Mouse (Mus musculus) CH12.LX (cell line): ENCODE measurements around the gene Tspear. TPM values are rescaled to one million over a fixed set of nuclear protein-coding genes. Genes with fewer than 3 reads are reported as not detected.

Source experiments
- DNase-seq: peaks from one replicate; pipeline ENCODE4 v3.0.0-alpha.2; 2013; ENCODE audit errors: extremely low read depth
- H3K27ac ChIP-seq: 2 replicates; pipeline ENCODE4 v1.5.1; 2012; ENCODE audit warnings: low read depth, mild to moderate bottlenecking, control low read depth, moderate library complexity; ENCODE audit not compliant: insufficient read depth
- H3K27me3 ChIP-seq: replicated peaks from 2 replicates; pipeline ENCODE3; 2012; ENCODE audit warnings: inconsistent platforms
- H3K36me3 ChIP-seq, 2 experiments: replicated peaks in 1 of 2; 2 replicates each; pipeline versions ENCODE3 to v1.6.1; 2012; ENCODE audit warnings: inconsistent platforms in 1 of 2, low read length in 1 of 2, mild to moderate bottlenecking in 1 of 2, mixed read lengths in 1 of 2, moderate library complexity in 1 of 2; ENCODE audit not compliant: control insufficient read depth in 1 of 2, insufficient read depth in 1 of 2
- H3K4me1 ChIP-seq, 2 experiments: 2 replicates each; pipeline ENCODE4 v1.6.1; 2012; ENCODE audit warnings: inconsistent platforms in 1 of 2, moderate library complexity in 1 of 2; ENCODE audit not compliant: insufficient read depth in 2 of 2, control insufficient read depth in 1 of 2
- H3K4me2 ChIP-seq: 2 replicates; pipeline ENCODE4 v1.6.1; 2012; ENCODE audit warnings: low read depth, mild to moderate bottlenecking, control low read depth; ENCODE audit not compliant: poor library complexity, insufficient read depth, severe bottlenecking
- H3K4me3 ChIP-seq, 3 experiments: fragments of 150-350 bp in 1 of 3; sonication (generic) in 1 of 3; replicated peaks in 1 of 3; 2 replicates each; pipeline versions ENCODE3 to v1.5.1; 2011 to 2012; ENCODE audit warnings: low read depth in 2 of 3, low read length in 2 of 3, mild to moderate bottlenecking in 2 of 3, moderate library complexity in 2 of 3, control low read depth in 1 of 3, improper control_type of control experiment in 1 of 3, inconsistent platforms in 1 of 3, mixed read lengths in 1 of 3; ENCODE audit not compliant: poor library complexity in 1 of 3
- H3K79me2 ChIP-seq: replicated peaks from 2 replicates; pipeline ENCODE4 v1.6.1; 2012; ENCODE audit warnings: mild to moderate bottlenecking, moderate library complexity; ENCODE audit not compliant: control insufficient read depth, poor library complexity, insufficient read depth, severe bottlenecking; ENCODE audit errors: extremely low read depth
- H3K9ac ChIP-seq: 2 replicates; pipeline ENCODE4 v1.6.1; 2012; ENCODE audit warnings: low read depth, mild to moderate bottlenecking, control low read depth, moderate library complexity; ENCODE audit not compliant: insufficient read depth
- H3K9me3 ChIP-seq: replicated peaks from 2 replicates; pipeline ENCODE3; 2012; ENCODE audit warnings: low read length, inconsistent platforms, mixed read lengths
- BHLHE40 ChIP-seq: IDR thresholded peaks from 2 replicates; pipeline ENCODE4 v1.6.1; 2011; ENCODE audit warnings: mild to moderate bottlenecking, low read depth, low read length, improper control_type of control experiment
- CHD1 ChIP-seq: IDR thresholded peaks from 2 replicates; pipeline ENCODE4 v1.6.1; 2012; ENCODE audit warnings: low read depth, low read length, improper control_type of control experiment, inconsistent platforms
- CTCF ChIP-seq, 2 experiments: IDR thresholded peaks in 1 of 2; conservative IDR thresholded peaks in 1 of 2; 2 replicates each; pipeline ENCODE4 v1.5.1; 2011 to 2012; ENCODE audit warnings: low read depth in 2 of 2, low read length in 2 of 2, improper control_type of control experiment in 1 of 2, inconsistent platforms in 1 of 2, mild to moderate bottlenecking in 1 of 2, moderate library complexity in 1 of 2
- E2F4 ChIP-seq: IDR thresholded peaks from 2 replicates; pipeline ENCODE4 v1.6.1; 2011; ENCODE audit warnings: low read depth, low read length, improper control_type of control experiment; ENCODE audit not compliant: insufficient replicate concordance
- ELF1 ChIP-seq: IDR thresholded peaks from 2 replicates; pipeline ENCODE4 v1.6.1; 2014; ENCODE audit warnings: low read depth, mild to moderate bottlenecking, inconsistent platforms, low read length, improper control_type of control experiment
- EP300 ChIP-seq: IDR thresholded peaks from 2 replicates; pipeline ENCODE4 v1.6.1; 2011; ENCODE audit warnings: low read length, improper control_type of control experiment
- ETS1 ChIP-seq: conservative IDR thresholded peaks from 2 replicates; pipeline ENCODE4 v1.6.1; 2012; ENCODE audit warnings: low read depth, mild to moderate bottlenecking, inconsistent platforms, low read length, improper control_type of control experiment, moderate library complexity
- GABPA ChIP-seq: IDR thresholded peaks from 2 replicates; pipeline ENCODE4 v1.6.1; 2012; ENCODE audit warnings: low read depth, low read length, improper control_type of control experiment, inconsistent platforms; ENCODE audit not compliant: insufficient replicate concordance
- HCFC1 ChIP-seq: IDR thresholded peaks from 2 replicates; pipeline ENCODE4 v1.6.1; 2012; ENCODE audit warnings: low read depth, mild to moderate bottlenecking, inconsistent platforms, low read length, improper control_type of control experiment
- JUND ChIP-seq: conservative IDR thresholded peaks from 2 replicates; pipeline ENCODE4 v1.6.1; 2011; ENCODE audit warnings: low read depth, low read length, improper control_type of control experiment
- KAT2A ChIP-seq: IDR thresholded peaks from 2 replicates; pipeline ENCODE4 v1.6.1; 2012; ENCODE audit warnings: low read length, improper control_type of control experiment, inconsistent platforms; ENCODE audit not compliant: insufficient replicate concordance
- MAX ChIP-seq: IDR thresholded peaks from 2 replicates; pipeline ENCODE4 v1.6.1; 2011; ENCODE audit warnings: low read length, improper control_type of control experiment
- MXI1 ChIP-seq: IDR thresholded peaks from 2 replicates; pipeline ENCODE4 v1.6.1; 2011; ENCODE audit warnings: mild to moderate bottlenecking, low read depth, low read length, improper control_type of control experiment
- MYC ChIP-seq: IDR thresholded peaks from 2 replicates; pipeline ENCODE4 v1.6.1; 2011; ENCODE audit warnings: low read depth, mild to moderate bottlenecking, improper control_type of control experiment, low read length
- NRF1 ChIP-seq: IDR thresholded peaks from 2 replicates; pipeline ENCODE4 v1.6.1; 2014; ENCODE audit warnings: low read depth, mild to moderate bottlenecking, inconsistent platforms, low read length, improper control_type of control experiment, moderate library complexity
- PAX5 ChIP-seq: IDR thresholded peaks from 2 replicates; pipeline ENCODE4 v1.6.1; 2012; ENCODE audit warnings: low read length, inconsistent platforms, mixed read lengths
- POLR2A ChIP-seq: IDR thresholded peaks from 2 replicates; pipeline ENCODE4 v1.6.1; 2011; ENCODE audit warnings: low read depth, mild to moderate bottlenecking, improper control_type of control experiment, low read length
- POLR2AphosphoS2 ChIP-seq: IDR thresholded peaks from 2 replicates; pipeline ENCODE4 v1.6.1; 2011; ENCODE audit warnings: low read depth, low read length, improper control_type of control experiment
- RAD21 ChIP-seq: IDR thresholded peaks from 2 replicates; pipeline ENCODE4 v1.6.1; 2011; ENCODE audit warnings: low read depth, mild to moderate bottlenecking, low read length, improper control_type of control experiment, moderate library complexity
- RCOR1 ChIP-seq: conservative IDR thresholded peaks from 2 replicates; pipeline ENCODE4 v1.6.1; 2012; ENCODE audit warnings: low read depth, mild to moderate bottlenecking, inconsistent platforms, low read length, improper control_type of control experiment
- SIN3A ChIP-seq: IDR thresholded peaks from 2 replicates; pipeline ENCODE4 v1.6.1; 2012; ENCODE audit warnings: low read length, improper control_type of control experiment, inconsistent platforms
- TBP ChIP-seq: conservative IDR thresholded peaks from 2 replicates; pipeline ENCODE4 v1.6.1; 2011; ENCODE audit warnings: low read depth, low read length, improper control_type of control experiment
- TCF12 ChIP-seq: IDR thresholded peaks from 2 replicates; pipeline ENCODE4 v1.6.1; 2014; ENCODE audit warnings: low read depth, mild to moderate bottlenecking, inconsistent platforms, low read length, improper control_type of control experiment
- UBTF ChIP-seq: IDR thresholded peaks from 2 replicates; pipeline ENCODE4 v1.6.1; 2012; ENCODE audit warnings: low read depth, mild to moderate bottlenecking, inconsistent platforms, low read length, improper control_type of control experiment, moderate library complexity
- USF1 ChIP-seq: IDR thresholded peaks from 2 replicates; pipeline ENCODE4 v1.6.1; 2014; ENCODE audit warnings: low read depth, mild to moderate bottlenecking, inconsistent platforms, low read length, improper control_type of control experiment
- USF2 ChIP-seq: conservative IDR thresholded peaks from 2 replicates; pipeline ENCODE4 v1.6.1; 2011; ENCODE audit warnings: low read depth, low read length, improper control_type of control experiment
- ZC3H11A ChIP-seq: IDR thresholded peaks from 2 replicates; pipeline ENCODE4 v1.6.1; 2012; ENCODE audit warnings: low read depth, mild to moderate bottlenecking, inconsistent platforms, low read length, improper control_type of control experiment
- ZKSCAN1 ChIP-seq: IDR thresholded peaks from 2 replicates; pipeline ENCODE4 v1.6.1; 2012; ENCODE audit warnings: low read depth, inconsistent platforms, low read length, improper control_type of control experiment, borderline replicate concordance
- ZNF384 ChIP-seq: IDR thresholded peaks from 2 replicates; pipeline ENCODE4 v1.6.1; 2012; ENCODE audit warnings: low read depth, low read length, improper control_type of control experiment, inconsistent platforms
- dilution Hi-C: fragments of 300-500 bp; cut with MboI; formaldehyde crosslinking; loops from 2 replicates; pipeline ENCODE4 v1.14.3; 2020; ENCODE audit warnings: low sequenced_read_pairs; ENCODE audit not compliant: extremely low pct_unique_long_range_greater_than_20kb, extremely low pct_ligation_motif_present
- in situ Hi-C: fragments of 300-500 bp; cut with MboI; formaldehyde crosslinking; loops from 3 replicates; pipeline ENCODE4 v1.14.3; 2019; ENCODE audit warnings: low sequenced_read_pairs, low pct_ligation_motif_present, low pct_unique_long_range_greater_than_20kb, mixed read lengths
- polyA plus RNA-seq: library from polyadenylated mRNA; unstranded; fragments of >175 nt; gene quantifications from 2 replicates; pipeline ENCODE4 v1.2.1, GENCODE M21; 2012; ENCODE audit warnings: low read depth; ENCODE audit not compliant: insufficient read length
- total RNA-seq, 2 experiments: library from RNA; depleted of rRNA; stranded (reverse); fragments of 300-350 nt in 1 of 2; fragments of >200 nt in 1 of 2; gene quantifications; 2 replicates each; pipeline ENCODE4 v1.2.3; 2012 to 2014

Tspear gene
- 0.17 and 0.42 TPM in 2 replicates for total RNA-seq (2012; rRNA removed)
- total RNA-seq (2014; rRNA removed) = 0.09 TPM in 1 of 2 replicates, not detected in the other
- polyA plus RNA-seq = 0.11 TPM in 1 of 2 replicates, not detected in the other

GRCm38 (mm10) chr10:77685895-77686664 lies at the start of gene Tspear:
Tspear (plus strand) TSS chr10:77686569.
- H3K4me3 ChIP-seq = no peak within 1 kb of the TSS
- H3K9ac ChIP-seq = no peak within 1 kb of the TSS
- no peaks in the 10 kb centered on the region for H3K9me3 ChIP-seq
- DNase-seq = no peak
- TF ChIP-seq ZC3H11A (no peak), POLR2AphosphoS2 (no peak), KAT2A (no peak), SIN3A (no peak), ZKSCAN1 (no peak), RCOR1 (no peak), TCF12 (no peak), JUND (no peak), TBP (no peak), BHLHE40 (no peak), EP300 (no peak), USF1 (no peak), HCFC1 (no peak), MYC (no peak), CHD1 (no peak), USF2 (no peak), CTCF (conservative IDR thresholded peaks at IDR 0.05 in 1 of 2, IDR thresholded peaks at IDR 0.05 in 1 of 2; ENCODE audit: low read depth in 2 of 2, low read length in 2 of 2) (no peak), MXI1 (no peak), E2F4 (no peak)
- H3K4me2 ChIP-seq = no peak within 1 kb of the TSS
- in situ Hi-C loops = no loop called here
- no peak within 1 kb of the TSS for H3K27ac ChIP-seq
- dilution Hi-C loops = no loop called here
- peaks cover 5 to 42% of the 10 kb centered on the region in 2 experiments for H3K4me1 ChIP-seq
- peaks cover 37% of the 10 kb centered on the region for H3K27me3 ChIP-seq
- no peaks in the 10 kb centered on the region for H3K36me3 ChIP-seq
- no peaks in the 10 kb centered on the region for H3K79me2 ChIP-seq

DNA sequence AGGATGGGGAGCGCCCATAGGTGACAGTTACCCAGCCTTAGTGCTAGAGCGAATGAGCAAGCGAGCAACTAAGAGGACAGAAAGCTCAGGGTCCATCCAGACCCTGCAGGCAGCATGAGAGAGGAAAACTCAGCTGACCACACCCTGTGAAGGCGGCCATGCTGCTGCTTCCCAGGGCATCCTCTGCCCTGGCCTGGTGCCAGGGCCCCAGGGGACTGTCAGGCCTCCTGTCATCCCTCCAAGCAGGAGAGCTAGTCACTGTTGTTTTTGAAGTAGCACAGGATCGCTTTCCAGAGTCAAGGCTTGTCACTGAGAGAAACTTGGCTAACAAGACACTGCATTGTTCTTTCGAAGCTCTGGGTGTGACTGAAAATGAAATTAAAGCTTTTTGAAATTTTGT lies 47.4 kb upstream of the Tspear start:
- H3K9me3 ChIP-seq = no peaks in the 10 kb centered on the region
- no peak overlapping the region for H3K4me2 ChIP-seq
- peaks cover 72 to 88% of the 10 kb centered on the region in 2 experiments for H3K36me3 ChIP-seq
- TF ChIP-seq ETS1 (no peak), MXI1 (no peak), MAX (no peak), UBTF (no peak), USF2 (no peak), TCF12 (no peak), ZC3H11A (no peak), ELF1 (no peak), ZNF384 (no peak), GABPA (no peak), RAD21 (no peak), TBP (no peak), POLR2A (no peak), ZKSCAN1 (no peak), MYC (no peak), HCFC1 (no peak), PAX5 (no peak), NRF1 (no peak)
- dilution Hi-C loops = no loop called here
- no peaks in the 10 kb centered on the region for H3K27me3 ChIP-seq
- H3K9ac ChIP-seq = no peak overlapping the region
- no peak overlapping the region for H3K27ac ChIP-seq
- H3K4me3 ChIP-seq = no peak overlapping the region
- DNase-seq = no peak
- H3K79me2 ChIP-seq = peaks cover 15% of the 10 kb centered on the region
- in situ Hi-C loops = loop anchor here (25.0 kb wide), 1 partner anchor 248 kb away; no protein-coding TSS in a partner anchor
- H3K4me1 ChIP-seq = peaks cover 7 to 22% of the 10 kb centered on the region in 2 experiments
